Mouse (Mus musculus) activated CD4-positive, CD25-positive, alpha-beta regulatory T cell, adult 9 weeks (primary cell): ENCODE results near the gene Mrps16. TPM values are rescaled to one million over a fixed set of nuclear protein-coding genes. Genes with fewer than 3 reads are reported as not detected.

Experiments used
- polyA plus RNA-seq: library from polyadenylated mRNA; unstranded; fragments of 100-300 nt; shearing (Covaris generic); gene quantifications from one replicate; pipeline ENCODE4 v1.2.1, GENCODE M21; 2017

Mrps16 gene
- polyA plus RNA-seq: 109 TPM

GRCm38 (mm10) chr14:20393205-20393913 is at the start of gene Mrps16:
TSS of gene Mrps16 (minus strand) at chr14:20393634.

GRCm38 (mm10) chr14:20388441-20389129 is 4.8 kb downstream of the Mrps16 start, which contains the start of gene Dnajc9:
TSS of gene Dnajc9 (minus strand) at chr14:20388910.

DNA sequence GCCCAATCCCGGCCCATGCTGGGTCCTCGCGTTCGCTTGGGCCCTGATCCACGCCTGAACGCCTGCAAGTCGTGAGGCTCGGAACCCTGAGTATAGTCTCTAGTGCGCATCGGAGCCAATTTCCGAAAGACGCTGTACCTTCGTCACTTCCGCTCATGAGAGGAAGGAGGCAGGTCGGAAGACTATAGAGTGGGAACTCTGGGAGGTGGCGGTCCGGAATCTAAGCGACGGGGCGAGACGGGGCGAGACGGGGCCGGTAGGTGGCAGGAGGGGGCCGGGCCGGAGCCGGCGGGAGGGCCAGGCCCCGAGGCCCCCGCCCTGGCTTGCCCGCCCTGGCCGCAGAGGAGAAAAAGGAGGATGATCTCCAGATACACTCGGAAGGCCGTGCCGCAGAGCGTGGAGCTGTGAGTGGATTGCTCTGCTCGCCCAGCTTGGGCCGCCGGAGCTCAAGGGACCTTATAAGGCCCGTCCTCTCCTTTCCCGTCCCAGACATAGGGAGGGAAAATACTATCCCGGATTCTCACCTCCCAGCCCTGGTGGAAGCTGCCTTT is 45.4 kb downstream of the Mrps16 start, which contains the start of the genes Ecd and Fam149b:
Ecd (minus strand) TSS at position 131 of the 551 bp plus-strand sequence.
Fam149b (plus strand) TSS at position 172 of the 551 bp plus-strand sequence.

Other genes starting within 250 kb of the Mrps16 start
- 7.1 TPM for gene Kcnk5, start 211.8 kb downstream of the Mrps16 start, polyA plus RNA-seq
- not detected for gene Kcnk16, start 124.4 kb downstream of the Mrps16 start, polyA plus RNA-seq
- gene Nudt13, start 98.9 kb downstream of the Mrps16 start, polyA plus RNA-seq: 20.2 TPM
- gene Ecd, start 45.5 kb downstream of the Mrps16 start, polyA plus RNA-seq: 71.3 TPM
- 90.6 TPM for gene Fam149b, start 45.5 kb downstream of the Mrps16 start, polyA plus RNA-seq
- gene Dnajc9, start 4.7 kb downstream of the Mrps16 start, polyA plus RNA-seq: 150 TPM
- not detected for gene Cfap70, start 58.6 kb upstream of the Mrps16 start, polyA plus RNA-seq
- 56.3 TPM for gene Anxa7, start 86.5 kb upstream of the Mrps16 start, polyA plus RNA-seq
- gene Mss51, start 103.3 kb upstream of the Mrps16 start, polyA plus RNA-seq: 0.89 TPM
- 12.9 TPM for gene Ppp3cb, start 152.9 kb upstream of the Mrps16 start, polyA plus RNA-seq
- gene Usp54, start 247.4 kb upstream of the Mrps16 start, polyA plus RNA-seq: 4.7 TPM